Mouse (Mus musculus) liver, embryonic 12.5 days (tissue): ENCODE data around the gene Rhbdf2. TPM values are rescaled to one million over a fixed set of nuclear protein-coding genes. Genes with fewer than 3 reads are reported as not detected.

Experiments used
- ATAC-seq: fragments of 200-750 bp; cut with Nextera tagmentation; 2 replicates; pipeline ENCODE4 v1.8.0; 2017; ENCODE audit warnings: moderate number of reproducible peaks, mild to moderate bottlenecking, moderate library complexity
- H3K27ac ChIP-seq: fragments of 300-500 bp; sonication (generic); 2 replicates; pipeline ENCODE4 v1.5.1; 2016; ENCODE audit warnings: mild to moderate bottlenecking
- H3K27me3 ChIP-seq: fragments of 300-500 bp; sonication (generic); replicated peaks from 2 replicates; pipeline ENCODE4 v1.6.1; 2016; ENCODE audit warnings: mild to moderate bottlenecking, moderate library complexity
- H3K36me3 ChIP-seq: fragments of 300-500 bp; sonication (generic); 2 replicates; pipeline ENCODE4 v1.6.1; 2016; ENCODE audit warnings: mild to moderate bottlenecking, moderate library complexity
- H3K4me1 ChIP-seq: fragments of 300-500 bp; sonication (generic); 2 replicates; pipeline ENCODE4 v1.6.1; 2016
- H3K4me2 ChIP-seq: fragments of 300-500 bp; sonication (generic); 2 replicates; pipeline ENCODE4 v1.6.1; 2016; ENCODE audit warnings: mild to moderate bottlenecking, moderate library complexity
- H3K4me3 ChIP-seq: fragments of 300-500 bp; sonication (generic); 2 replicates; pipeline ENCODE4 v1.5.1; 2016; ENCODE audit warnings: mild to moderate bottlenecking, moderate library complexity
- H3K9ac ChIP-seq: fragments of 300-500 bp; sonication (generic); 2 replicates; pipeline ENCODE4 v1.6.1; 2016; ENCODE audit warnings: mild to moderate bottlenecking, moderate library complexity
- H3K9me3 ChIP-seq: fragments of 300-500 bp; sonication (generic); replicated peaks from 2 replicates; pipeline ENCODE4 v1.6.1; 2016; ENCODE audit warnings: mild to moderate bottlenecking, moderate library complexity
- WGBS: fragments of 180-500 bp; shearing (Covaris S2); methylation state at CpG from one replicate; pipeline ENCODE4 v1.1.7; 2016; ENCODE audit not compliant: insufficient replicate concordance; 5-methylcytosine and 5-hydroxymethylcytosine counted together
- polyA plus RNA-seq: library from polyadenylated mRNA; unstranded; fragments of >200 nt; fragmentation: Nextera tagmentation; extraction: Ambion mirVana; gene quantifications from 2 replicates; pipeline ENCODE4 v1.2.1, GENCODE M21; 2016

The Rhbdf2 gene
- polyA plus RNA-seq, 1 experiment from 2014 or later = 8.0 TPM

DNA sequence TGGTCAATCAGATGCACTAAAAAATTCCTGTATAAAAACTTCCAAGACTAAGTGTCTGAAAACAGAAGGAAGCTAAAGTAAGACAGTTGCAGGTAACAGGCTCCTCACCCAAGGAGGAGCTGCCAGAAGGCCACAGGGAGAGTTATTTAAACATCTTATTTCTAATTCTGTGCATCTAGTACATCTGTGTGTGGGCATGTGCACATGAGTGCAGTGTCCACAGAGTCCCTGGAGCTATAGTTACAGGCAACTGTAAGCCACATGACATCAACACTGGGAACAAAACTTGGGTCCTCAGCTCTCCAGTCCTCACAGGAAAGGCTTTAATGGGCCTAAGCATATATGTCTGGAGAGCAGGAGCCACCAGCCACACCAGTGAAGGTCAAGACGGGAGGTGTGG, 74.6 kb downstream of the Rhbdf2 start:
- no peak overlapping the region for H3K4me2 ChIP-seq
- H3K4me3 ChIP-seq = no peak overlapping the region
- 89% methylated on average over 1 of the region's 1 CpGs for WGBS
- peak overlapping the region; percentile 90; the same call in 1 of the 2 replicates for H3K27ac ChIP-seq
- ATAC-seq = no peak
- H3K27me3 ChIP-seq = no peaks in the 10 kb centered on the region
- 0 out of 2 replicates have a peak overlapping the region, but pooled peaks have one; percentile 15 for H3K9ac ChIP-seq
- H3K36me3 ChIP-seq = peaks cover 19% of the 10 kb centered on the region
- peaks cover 96% of the 10 kb centered on the region for H3K4me1 ChIP-seq
- no peaks in the 10 kb centered on the region for H3K9me3 ChIP-seq

GRCm38 (mm10) chr11:116550748-116551147, 76.1 kb downstream of the Rhbdf2 start:
- 48% methylated on average over 7 of the region's 7 CpGs for WGBS
- Histone ChIP-seq H3K27ac (peak overlapping the region; percentile 90), H3K4me3 (no peak overlapping the region), H3K4me1 (peaks cover 86% of the 10 kb centered on the region), H3K36me3 (peaks cover 34% of the 10 kb centered on the region), H3K4me2 (peak overlapping the region; percentile 68), H3K9ac (peak overlapping the region; percentile 66; the same call in 1 of the 2 replicates), H3K27me3 (no peaks in the 10 kb centered on the region), H3K9me3 (no peaks in the 10 kb centered on the region)
- no peak for ATAC-seq

GRCm38 (mm10) chr11:116549273-116550038, 77.4 kb downstream of the Rhbdf2 start:
- Histone ChIP-seq H3K9ac (peak overlapping the region; percentile 66), H3K4me3 (peak overlapping the region; percentile 22), H3K4me2 (peak overlapping the region; percentile 68), H3K4me1 (peaks cover 73% of the 10 kb centered on the region), H3K9me3 (no peaks in the 10 kb centered on the region), H3K27me3 (no peaks in the 10 kb centered on the region), H3K27ac (peak overlapping the region; percentile 90), H3K36me3 (peaks cover 47% of the 10 kb centered on the region)
- peak; percentile 92 for ATAC-seq
- 40% methylated on average over 11 of the region's 11 CpGs for WGBS

DNA sequence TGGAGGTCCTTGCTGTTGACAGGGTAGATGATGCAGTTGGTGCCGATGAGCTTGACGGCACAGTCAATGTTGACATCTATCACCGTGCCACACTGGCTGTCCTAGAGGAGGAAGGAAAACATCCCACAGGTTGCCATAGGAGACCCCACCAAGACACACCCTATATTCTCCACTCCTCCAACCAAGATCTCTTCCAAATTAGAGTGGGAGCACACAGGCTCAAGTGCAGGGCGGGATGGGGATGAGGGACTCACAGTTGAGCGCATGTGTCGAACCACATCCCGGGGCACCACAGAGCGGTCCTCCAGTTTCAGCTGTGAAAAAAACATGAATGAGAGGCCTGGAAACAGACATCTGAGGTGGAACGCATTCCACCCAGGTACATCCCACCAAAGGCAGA, 78.0 kb downstream of the Rhbdf2 start:
- Histone ChIP-seq H3K9ac (peak overlapping the region; percentile 66; the same call in 1 of the 2 replicates), H3K9me3 (no peaks in the 10 kb centered on the region), H3K27ac (peak overlapping the region; percentile 90), H3K36me3 (peaks cover 54% of the 10 kb centered on the region), H3K4me3 (peak overlapping the region; percentile 22; the same call in 1 of the 2 replicates), H3K4me1 (peaks cover 66% of the 10 kb centered on the region), H3K4me2 (peak overlapping the region; percentile 68), H3K27me3 (no peaks in the 10 kb centered on the region)
- WGBS = 88% methylated on average over 9 of the region's 9 CpGs
- no peak for ATAC-seq

Other genes starting within 250 kb of the Rhbdf2 start
- gene Rnf157, start 214.0 kb downstream of the Rhbdf2 start, polyA plus RNA-seq = 2.9 and 4.3 TPM in 2 replicates
- gene Ubald2, start 192.9 kb downstream of the Rhbdf2 start, polyA plus RNA-seq = 32.3 and 32.6 TPM in 2 replicates
- not detected in 2 replicates for gene Qrich2, start 160.8 kb downstream of the Rhbdf2 start, polyA plus RNA-seq
- gene Prpsap1, start 132.8 kb downstream of the Rhbdf2 start, polyA plus RNA-seq = 69.9 and 77.1 TPM in 2 replicates
- 26.9 and 28.0 TPM in 2 replicates for gene Sphk1, start 96.1 kb downstream of the Rhbdf2 start, polyA plus RNA-seq
- 40.0 and 40.2 TPM in 2 replicates for gene Ube2o, start 45.6 kb downstream of the Rhbdf2 start, polyA plus RNA-seq
- gene Aanat, start 40.6 kb downstream of the Rhbdf2 start, polyA plus RNA-seq = not detected in 2 replicates
- gene Prcd, start 26.5 kb upstream of the Rhbdf2 start, polyA plus RNA-seq = 0.19 and 0.41 TPM in 2 replicates
- gene Cygb, start 27.3 kb upstream of the Rhbdf2 start, polyA plus RNA-seq = 0.83 and 1.2 TPM in 2 replicates
- not detected in 2 replicates for gene St6galnac1, start 148.5 kb upstream of the Rhbdf2 start, polyA plus RNA-seq
- gene Mxra7, start 201.0 kb upstream of the Rhbdf2 start, polyA plus RNA-seq = 6.9 and 7.2 TPM in 2 replicates
- 47.6 and 49.5 TPM in 2 replicates for gene Mettl23, start 216.3 kb upstream of the Rhbdf2 start, polyA plus RNA-seq
- gene Jmjd6, start 216.4 kb upstream of the Rhbdf2 start, polyA plus RNA-seq = 58.2 and 61.6 TPM in 2 replicates
- 13.6 and 15.0 TPM in 2 replicates for gene Mfsd11, start 225.4 kb upstream of the Rhbdf2 start, polyA plus RNA-seq
- 801 and 808 TPM in 2 replicates for gene Srsf2, start 226.1 kb upstream of the Rhbdf2 start, polyA plus RNA-seq